Mouse (Mus musculus): ENCODE results near the gene Foxp1.

The Foxp1 gene

DNA sequence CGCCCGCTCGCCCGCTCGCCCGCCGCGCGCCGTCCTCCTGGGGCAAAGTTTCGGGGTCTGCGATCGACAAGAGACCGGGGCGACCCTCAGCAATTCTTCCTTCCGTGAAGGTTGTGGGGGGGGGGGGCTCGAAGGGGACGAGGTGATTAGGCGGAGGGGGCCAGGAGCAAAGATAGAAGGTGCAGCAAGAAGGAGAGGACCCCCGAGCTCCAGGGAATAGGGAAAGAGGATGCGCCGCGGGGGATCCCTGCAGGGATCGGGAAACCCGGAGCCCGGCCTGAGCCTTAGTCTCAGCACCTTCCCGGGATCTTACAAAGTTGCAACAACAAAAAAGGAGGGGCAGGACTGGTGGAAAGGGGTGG is 1.9 kb downstream of the Foxp1 start:
- DNase-seq (ENCODE audit: low spot score in 2 of 2) = no peak

DNA sequence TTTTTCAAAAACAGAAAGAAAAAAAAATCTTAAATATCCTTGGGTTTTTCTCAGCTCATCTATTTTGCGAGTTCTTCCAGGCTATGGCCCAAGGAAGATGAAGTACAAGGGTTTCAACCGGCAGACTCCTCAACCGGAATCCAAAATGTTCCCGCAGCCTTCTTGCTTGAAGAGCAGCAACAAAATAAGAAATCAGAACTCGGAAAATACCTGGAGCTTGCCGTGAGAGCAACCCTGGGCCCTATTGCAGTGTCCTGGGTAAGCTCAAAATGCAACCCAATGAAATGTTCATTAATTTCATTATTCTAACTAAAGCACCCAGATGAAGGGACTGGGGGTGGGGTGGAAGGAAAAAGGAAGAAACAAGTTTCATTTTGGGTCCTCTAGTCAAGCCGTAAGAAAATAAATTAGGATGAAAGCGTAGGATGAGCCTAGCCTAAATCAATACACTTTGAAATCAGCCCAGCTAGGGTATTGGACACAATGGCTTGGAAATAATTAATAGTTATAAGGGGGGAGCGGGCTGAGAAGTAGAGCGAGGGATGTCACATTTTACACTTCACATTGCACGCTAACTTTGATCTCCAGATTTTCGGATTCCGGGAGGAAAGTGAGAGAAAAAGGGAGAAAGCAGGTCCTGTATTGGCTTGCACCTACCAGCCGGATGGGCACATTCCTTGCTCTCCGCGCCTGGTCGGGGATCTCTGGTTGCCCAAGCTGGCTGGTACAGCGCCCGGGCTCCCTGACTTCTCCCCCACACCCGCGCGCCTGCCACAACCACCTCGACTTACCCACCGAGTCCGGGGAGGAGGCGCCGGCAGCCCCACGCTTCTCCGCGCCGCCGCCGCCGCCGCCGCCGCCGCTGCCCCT is 2.5 kb downstream of the Foxp1 start:
- peak in 1 of 2 experiments; percentile 26 for DNase-seq (ENCODE audit: low spot score in 2 of 2)

DNA sequence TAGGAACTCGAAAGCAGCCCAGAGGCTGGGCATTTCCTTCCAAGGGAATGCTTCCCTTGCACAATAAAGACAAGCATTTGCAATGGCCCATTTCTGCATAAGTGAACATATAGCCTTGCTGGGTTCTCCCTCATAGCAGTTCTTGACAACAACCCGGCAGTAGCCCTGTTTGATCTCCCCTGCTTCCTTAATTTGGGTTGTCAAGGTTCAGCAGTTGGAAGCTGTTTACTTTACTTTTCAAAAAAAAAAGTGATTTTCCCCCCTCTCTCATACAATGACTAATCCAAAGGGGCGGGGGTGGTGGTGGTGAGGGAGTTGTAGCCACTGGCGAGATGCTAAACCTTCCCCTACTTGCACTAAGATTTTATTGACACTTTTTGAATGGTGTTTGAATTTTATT is 3.5 kb downstream of the Foxp1 start:
- no peak for DNase-seq (ENCODE audit: low spot score in 2 of 2)

DNA sequence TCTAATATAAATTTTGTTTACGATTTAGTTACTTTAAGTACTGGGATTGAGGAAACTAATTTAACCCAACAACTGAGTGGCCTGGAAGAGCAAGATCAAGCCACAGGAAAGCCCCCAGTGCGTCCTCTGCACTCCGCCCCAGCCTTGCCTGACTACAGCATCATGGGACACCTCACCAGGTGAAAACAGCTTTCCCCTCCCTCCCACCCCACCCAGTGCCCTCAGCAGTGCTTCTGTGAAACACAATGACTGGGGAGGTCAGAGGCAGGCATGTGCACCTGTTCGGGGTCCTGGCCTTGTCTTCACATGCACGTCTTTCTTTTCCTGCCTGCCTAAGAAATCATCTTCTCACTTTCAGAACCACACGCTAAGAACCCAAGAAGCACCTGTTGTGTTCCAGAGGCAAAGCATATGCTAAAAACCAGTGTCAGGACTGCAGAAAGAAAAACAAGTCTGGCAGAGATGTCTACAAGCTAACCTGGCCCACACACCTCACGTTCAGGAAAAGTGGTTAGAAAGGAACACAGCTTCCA is 6.8 kb downstream of the Foxp1 start:
- DNase-seq (ENCODE audit: low spot score in 2 of 2) = no peak

DNA sequence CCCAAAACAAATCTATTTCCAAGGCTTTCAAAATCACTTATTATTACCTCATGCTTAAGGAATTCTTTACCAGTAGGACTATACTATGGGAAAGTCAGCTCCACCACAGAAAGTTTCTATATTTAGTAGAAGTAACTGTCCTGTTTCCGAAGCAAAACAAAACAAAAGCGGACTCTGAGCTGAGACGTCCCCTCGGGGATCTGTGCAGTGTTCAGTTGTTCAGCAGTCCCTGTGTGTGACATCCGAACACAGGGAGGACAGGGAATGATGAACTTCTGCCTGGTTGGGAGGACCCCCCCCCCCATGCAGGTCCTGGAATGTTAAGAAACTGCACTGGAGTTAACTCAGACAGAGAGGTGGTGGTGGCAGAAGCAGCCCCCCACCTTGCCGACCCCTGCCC is 10.7 kb downstream of the Foxp1 start:
- DNase-seq (ENCODE audit: low spot score in 2 of 2) = no peak

DNA sequence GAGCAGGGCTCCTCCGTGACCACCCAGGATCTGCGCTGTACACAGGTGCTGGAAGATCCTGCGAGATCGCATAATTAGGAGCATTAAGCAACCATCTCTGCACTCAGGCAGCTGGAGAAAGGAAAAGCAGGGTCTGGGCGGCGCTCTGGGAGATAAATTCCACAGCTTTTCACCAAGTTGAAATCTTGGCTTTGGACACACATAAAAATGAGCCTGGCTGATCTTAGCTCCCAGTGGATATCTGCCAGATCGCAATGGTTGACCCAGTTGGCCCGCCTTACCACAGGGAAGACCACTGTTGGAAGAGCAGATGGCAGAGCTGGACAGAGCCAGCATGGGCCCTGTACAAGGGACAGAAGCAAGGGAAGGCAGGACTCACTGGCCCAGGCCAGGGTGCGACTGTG is 13.3 kb downstream of the Foxp1 start:
- DNase-seq (ENCODE audit: low spot score in 2 of 2) = peak in 1 of 2 experiments; percentile 35

DNA sequence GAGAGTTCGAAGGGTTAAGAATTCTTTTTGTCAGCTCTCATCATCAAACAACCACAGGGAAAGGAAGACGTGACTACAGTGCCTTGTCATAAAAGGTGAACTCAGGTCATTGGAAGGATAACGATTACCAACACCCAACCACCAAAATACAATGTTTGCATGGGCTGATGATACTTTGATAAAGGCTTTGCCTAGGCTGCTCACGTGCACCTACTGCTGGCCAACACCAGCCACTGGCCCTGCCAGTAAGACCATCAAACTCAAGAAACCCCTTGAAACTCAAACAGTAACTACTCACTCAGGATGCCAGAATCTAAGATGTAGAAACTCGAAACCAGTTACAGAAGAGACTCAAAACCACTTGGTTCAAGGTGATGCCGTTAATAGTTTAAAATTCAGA is 15.7 kb downstream of the Foxp1 start:
- DNase-seq (ENCODE audit: low spot score in 2 of 2) = no peak

DNA sequence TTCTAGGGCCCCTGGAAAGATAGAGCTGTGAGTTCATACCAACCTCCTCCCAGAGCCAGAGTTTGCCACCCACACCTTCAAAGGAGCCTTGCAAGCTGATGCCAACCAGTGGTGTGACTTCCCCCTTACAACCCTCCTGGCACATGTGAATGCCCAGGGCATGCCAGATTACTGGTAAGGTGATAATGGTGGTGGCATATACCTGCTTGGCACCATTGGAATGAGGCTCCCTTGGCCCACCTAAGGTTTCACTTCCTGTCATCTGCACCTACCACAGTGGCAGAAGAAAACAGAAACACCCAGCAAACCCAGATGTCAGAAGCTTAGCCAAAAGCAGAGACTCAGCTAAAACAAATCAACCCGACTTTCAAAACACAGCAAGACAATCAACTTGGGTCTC is 18.8 kb downstream of the Foxp1 start:
- DNase-seq (ENCODE audit: low spot score in 2 of 2) = no peak

DNA sequence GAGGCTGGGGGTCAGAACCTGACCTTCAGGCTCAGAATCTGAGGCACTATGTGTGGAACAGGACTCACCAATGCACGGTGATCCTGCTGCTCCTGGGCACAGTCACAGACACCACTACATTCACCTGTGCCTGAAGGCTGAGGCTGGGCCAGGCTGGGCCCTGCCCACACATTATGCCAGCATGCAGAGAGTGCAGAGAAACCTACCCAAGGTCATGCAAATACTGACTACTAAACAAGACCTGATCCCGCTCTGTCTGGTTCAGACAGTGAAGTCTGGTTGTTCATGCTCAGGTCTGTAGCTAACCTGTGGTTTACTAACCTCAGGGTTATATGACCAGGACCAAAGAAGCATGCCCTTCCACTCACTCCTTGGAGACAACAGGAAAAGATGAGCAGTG is 19.8 kb downstream of the Foxp1 start:
- DNase-seq (ENCODE audit: low spot score in 2 of 2) = no peak

DNA sequence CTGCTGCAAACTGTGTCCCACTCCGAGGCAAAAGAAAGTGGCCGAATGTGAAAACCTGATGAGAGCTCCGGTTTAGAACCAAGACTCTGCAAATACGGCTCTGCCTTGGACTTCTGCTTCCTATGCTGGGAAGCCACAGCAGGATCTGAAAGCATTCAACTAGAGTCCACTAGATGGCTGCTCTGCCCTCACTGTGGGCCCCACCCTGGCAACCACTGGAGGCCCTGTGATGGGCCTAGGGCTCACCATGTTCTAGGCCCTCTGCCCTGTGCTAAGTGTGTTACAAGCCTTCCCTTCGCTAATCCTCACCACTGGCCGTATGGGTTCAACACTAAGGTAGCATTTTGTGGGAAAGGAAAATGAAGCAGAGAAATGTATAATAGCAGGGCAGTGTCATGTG is 20.2 kb downstream of the Foxp1 start:
- DNase-seq (ENCODE audit: low spot score in 2 of 2) = no peak

DNA sequence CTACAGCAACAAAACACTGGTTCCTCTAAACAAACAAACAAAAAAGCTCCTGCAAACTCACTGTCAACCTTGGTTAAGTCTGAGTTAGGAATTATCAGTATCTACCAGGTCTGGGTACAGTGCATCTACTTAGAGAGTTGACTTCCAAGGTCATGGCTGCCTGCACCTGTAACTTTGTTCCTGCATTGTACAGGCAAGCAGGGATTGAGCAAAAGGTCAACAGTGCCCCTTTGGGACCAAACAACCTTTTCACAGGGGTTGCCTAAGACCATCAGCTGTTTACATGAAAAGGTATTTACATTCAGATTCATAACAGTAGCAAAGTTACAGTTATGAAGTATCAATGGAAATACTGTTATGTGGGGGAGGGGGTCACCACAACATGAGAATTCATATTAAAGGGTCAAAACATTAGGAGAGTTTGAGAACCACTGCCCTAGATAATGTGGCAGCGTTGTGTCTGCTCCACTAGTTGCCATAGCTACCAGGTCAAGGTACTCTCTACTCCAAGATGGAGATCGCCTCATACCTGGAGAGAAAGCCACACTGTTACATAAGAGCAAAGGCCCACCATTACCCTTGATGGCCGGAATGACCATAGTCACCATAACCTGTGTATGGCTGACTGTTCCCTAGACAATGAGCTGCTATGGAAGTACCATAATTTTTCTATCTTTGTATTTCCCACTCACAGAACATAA is 21.8 kb downstream of the Foxp1 start:
- DNase-seq (ENCODE audit: low spot score in 2 of 2) = no peak

DNA sequence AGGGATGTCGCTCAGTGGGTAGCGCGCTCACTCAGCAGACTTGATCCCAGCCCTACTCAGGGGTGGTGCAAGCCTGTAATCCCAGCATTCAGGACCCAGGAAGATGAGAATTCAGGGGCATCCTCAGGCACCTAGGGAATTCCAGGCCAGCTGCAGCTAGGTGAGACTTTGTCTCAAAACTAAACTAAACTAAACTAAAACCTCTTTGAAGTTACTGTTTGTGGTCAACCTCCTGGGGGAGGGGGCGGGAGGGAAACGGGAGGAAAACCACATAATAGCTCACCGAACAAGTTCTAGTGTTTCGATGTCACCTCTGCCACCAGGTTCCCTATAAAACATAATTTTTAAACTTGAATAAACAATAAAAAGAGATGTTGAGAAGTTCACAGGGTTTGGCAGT is 24.4 kb downstream of the Foxp1 start:
- DNase-seq (ENCODE audit: low spot score in 2 of 2) = no peak

DNA sequence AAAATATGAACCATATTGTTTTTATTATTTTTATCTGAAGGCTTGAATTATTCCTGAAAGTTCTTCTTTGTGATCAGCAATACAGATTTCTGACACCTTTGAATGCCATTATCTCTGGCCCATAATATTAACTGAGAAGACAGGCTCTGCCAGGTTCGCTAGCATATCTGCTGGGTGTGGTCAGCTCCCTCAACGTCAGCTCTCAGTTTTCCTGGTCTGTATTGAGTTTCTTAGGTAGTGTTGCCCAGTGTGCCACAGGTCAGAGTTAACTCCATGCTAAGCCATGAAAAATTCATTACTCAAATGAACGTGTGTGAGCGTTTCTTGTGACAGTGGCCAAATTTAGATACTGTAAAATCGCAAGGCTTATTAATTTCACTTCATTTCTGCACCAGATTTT is 26.4 kb downstream of the Foxp1 start:
- no peak for DNase-seq (ENCODE audit: low spot score in 2 of 2)

DNA sequence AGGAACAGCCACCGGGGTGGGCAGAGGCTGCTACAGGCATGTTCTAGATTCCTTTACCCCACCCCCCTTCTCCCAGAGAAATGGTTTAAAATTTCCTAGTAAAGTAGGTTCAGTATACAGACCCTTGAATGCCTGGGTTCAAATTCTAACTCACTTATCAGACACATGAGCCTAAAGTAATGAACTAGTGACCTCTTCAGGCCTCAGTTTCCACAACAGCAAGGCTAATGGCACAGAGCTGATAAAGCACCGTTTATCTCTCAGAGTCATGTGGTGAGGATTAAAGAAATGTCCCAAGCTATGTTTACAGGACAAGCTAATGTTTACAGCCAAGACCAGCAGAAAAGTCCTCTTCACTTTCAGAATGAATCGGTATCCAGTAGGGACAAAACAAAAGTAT is 29.6 kb downstream of the Foxp1 start:
- no peak for DNase-seq (ENCODE audit: low spot score in 2 of 2)

DNA sequence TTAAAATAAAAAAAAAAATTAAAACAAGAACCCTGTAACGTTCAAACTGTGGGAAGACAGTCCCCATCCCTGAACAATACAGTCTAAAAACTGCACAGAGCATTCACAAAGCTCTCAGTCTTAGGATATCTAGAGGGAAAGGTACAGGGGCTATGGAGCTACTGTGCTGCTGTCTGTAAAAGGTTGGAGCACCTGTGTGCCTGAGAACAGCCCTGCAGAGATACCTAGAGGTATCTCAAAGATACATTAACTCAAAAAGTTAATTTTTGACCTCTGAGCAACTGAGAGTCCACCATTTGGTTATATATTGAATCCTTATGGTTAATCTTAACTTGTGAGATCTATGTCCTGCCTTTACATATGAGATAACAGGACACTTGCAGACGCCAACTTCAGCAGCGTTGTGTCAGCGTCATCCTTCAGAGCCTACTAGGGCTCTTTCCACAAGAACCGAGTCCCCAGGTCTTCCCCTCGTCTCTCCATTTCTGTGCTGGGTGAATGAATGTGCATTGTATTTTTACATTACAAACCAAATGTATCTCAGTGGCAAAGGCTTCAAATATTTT is 30.5 kb downstream of the Foxp1 start:
- DNase-seq (ENCODE audit: low spot score in 2 of 2) = no peak

DNA sequence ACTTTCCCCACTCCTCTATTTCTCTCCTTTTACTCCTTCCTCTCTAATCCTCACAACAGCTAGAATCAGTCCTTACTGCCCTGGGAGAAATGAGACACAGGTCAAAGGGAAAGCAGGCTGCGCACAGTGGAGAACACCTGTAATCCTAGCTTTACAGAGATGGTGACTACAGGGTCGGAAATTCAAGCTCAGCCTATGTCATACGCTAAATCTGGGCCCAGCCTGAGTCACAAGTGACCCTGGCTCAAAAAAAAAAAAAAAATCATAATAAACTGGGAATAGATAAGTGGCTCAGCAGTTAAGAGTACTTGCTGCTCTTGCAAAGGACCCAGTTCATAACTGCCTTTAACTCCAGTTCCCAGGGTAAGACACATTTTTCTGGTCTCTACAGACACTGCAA is 31.4 kb downstream of the Foxp1 start:
- DNase-seq (ENCODE audit: low spot score in 2 of 2) = no peak

DNA sequence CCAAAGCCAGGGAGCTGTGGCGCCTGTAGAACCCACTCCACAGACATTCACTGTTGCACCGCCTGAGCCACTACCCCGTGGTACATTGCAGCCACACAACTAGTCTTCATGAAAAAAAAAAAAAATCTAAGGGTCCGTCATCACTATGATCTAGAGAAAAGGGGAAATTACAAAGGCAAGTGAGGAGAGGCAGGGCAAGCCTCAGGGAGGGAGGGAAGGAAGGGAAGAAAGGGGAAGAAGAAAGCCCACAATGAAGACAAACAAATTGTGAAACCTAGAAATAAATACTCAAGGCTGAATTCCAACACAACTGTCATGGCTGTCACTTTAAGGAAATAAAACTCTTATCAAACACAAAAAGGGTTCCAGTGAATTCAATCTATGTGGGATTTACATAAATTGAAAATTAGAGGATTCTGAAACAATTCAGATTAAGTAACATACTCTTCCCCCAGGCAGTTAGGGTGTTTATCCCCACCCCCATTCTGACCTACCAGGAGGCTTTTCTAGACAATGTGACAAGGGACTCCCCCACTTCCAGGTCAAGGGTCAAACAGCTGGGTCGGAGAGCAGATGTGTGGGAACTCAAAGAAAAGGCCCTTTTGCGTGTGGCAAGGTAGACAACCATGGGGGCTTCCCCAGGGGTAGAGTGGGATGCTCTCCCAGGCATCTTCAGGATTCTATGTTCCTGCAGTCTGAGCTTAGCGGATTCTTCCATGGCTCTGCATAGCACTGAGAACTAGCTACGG is 32.4 kb downstream of the Foxp1 start:
- DNase-seq (ENCODE audit: low spot score in 2 of 2) = no peak

DNA sequence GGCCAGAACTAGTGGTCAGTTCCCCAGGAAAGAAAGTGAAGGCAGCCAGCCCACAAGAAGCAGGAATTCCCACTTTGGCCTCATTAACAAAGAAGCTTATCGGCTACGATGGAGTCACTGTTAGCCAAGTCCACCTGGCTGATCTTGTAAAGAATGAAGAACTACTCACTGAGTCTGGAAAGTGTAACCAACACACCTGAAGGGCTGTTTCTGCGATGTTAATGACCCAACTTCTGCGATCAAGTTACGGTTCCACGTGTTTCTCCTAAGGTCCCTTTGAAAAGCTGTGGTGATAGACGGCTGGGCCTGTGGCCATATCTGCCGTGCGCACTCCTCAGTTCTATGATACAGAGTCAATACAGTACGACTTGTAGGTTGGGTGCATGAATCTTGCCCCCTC is 33.1 kb downstream of the Foxp1 start:
- no peak for DNase-seq (ENCODE audit: low spot score in 2 of 2)

DNA sequence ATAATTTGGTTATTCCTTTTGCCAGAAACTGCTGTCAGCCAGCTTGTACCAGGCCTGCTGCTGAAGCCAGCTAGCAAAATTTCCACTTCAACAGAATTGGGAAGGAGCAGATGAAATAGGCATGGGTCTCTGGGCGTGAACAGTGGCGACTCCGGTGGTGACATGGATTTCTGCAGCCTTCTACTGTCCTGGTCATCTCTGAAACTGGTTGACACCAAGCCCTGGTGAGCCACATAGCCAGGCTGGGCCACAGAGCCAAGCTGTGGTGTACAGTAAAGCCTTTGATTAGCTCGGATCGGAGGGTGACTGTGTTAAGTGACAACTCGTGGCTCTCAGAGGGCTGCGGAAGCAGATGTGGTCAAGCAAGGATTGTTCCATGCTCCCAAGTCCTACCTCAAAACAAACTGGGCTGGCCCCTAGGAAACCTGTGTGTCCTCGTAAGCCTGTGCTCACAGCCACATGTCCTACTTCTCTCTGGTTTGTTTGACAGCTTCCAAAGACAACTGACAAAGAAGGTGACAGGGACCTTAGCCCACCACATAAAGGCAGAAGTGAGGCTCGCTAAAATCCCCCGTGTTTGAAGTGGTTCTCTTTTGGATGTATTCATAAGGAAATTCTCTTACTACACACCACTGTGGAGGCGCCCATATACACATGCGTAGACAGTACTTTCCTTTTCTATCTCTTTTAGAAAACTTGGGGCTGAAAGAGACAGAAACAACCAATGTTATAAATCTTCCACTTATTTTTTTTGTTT is 36.5 kb downstream of the Foxp1 start:
- DNase-seq (ENCODE audit: low spot score in 2 of 2) = no peak

DNA sequence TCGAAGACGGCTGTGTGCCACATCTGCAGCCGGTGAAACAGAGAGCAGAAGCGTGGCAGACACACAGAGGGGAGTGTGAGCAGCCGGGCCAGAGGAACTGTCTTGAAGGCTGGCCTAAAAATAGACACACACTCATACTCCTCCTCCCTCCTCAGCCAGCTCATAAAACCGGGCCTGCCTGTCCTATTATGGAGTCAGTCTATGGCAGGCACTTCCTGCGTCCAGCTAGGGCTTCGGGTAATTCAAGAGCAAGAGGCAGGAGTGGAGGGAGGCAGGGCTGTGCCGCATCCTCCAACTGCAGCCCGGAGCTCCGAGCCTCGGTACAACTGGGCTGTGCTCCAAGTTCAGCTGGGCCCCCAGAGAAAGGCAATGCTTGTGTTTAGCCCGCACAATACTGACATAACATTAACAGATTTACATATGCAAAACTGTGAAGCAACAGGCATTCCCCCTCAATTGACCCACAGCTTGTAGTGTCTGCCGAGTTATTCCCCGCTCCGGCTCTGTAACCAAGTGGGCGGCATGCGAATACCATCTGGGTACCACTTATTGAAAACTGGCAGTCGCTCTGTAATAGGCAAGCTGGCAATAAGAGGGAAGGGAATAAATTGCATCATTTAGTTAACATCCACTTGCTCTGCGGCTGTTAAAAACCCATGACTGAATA is 37.2 kb downstream of the Foxp1 start:
- DNase-seq (ENCODE audit: low spot score in 2 of 2) = peak; percentile 74

DNA sequence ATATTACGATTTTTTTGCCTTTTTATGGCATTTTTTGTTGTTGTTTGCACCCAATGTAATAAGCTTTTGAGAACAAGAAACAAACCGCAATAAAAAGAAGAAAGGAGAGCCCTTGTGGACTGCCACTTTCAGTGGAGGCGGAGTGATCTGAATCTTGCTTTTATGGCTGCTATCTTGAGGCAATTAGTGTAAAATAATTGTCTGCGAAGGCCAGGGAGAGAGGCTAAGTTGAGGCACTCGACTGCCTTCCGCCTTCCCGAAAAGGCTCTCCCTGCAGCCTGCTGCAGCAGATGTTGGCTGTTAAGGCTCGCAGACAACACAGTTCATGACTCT is 37.7 kb downstream of the Foxp1 start:
- DNase-seq (ENCODE audit: low spot score in 2 of 2) = no peak
